Mouse (Mus musculus): ENCODE data around the gene Rab34. TPM values are rescaled to one million over a fixed set of nuclear protein-coding genes. Genes with fewer than 3 reads are reported as not detected.

Rab34 gene
- total and polyA plus RNA-seq, 3 experiments = 0.17 to 1.4 (median 0.50) TPM

- no peaks in the 10 kb centered on the region for H3K9me3 ChIP-seq (replicated peaks; ENCODE audit: low read length)
- no peak for DNase-seq (ENCODE audit: extremely low read depth)
- no peaks in the 10 kb centered on the region for H3K27me3 ChIP-seq (replicated peaks)
- H3K9ac ChIP-seq (ENCODE audit: insufficient read depth, low read depth) = no peak overlapping the region
- no peak for TF ChIP-seq MAFK (IDR thresholded peaks at IDR 0.05; ENCODE audit: insufficient replicate concordance, low read length)
- no peak for TF ChIP-seq ELF1 (IDR thresholded peaks at IDR 0.05; ENCODE audit: low read depth, low read length)
- TF ChIP-seq EP300 (IDR thresholded peaks at IDR 0.05; ENCODE audit: low read length) = no peak
- TF ChIP-seq SMC3 (IDR thresholded peaks at IDR 0.05; ENCODE audit: low read depth, low read length) = no peak
- no peak for TF ChIP-seq NELFE (IDR thresholded peaks at IDR 0.05; ENCODE audit: low read depth, low read length)
- TF ChIP-seq CHD2 (IDR thresholded peaks at IDR 0.05; ENCODE audit: low read length) = no peak
- TF ChIP-seq KAT2A (IDR thresholded peaks at IDR 0.05; ENCODE audit: insufficient replicate concordance, low read length) = no peak
- TF ChIP-seq BHLHE40 (IDR thresholded peaks at IDR 0.05; ENCODE audit: low read depth, low read length) = no peak
- no peak for TF ChIP-seq UBTF (IDR thresholded peaks at IDR 0.05; ENCODE audit: low read depth, low read length)
- TF ChIP-seq ZMIZ1 (IDR thresholded peaks at IDR 0.05; ENCODE audit: low read depth, low read length) = no peak; the same call in 1 of the 2 replicates
- TF ChIP-seq USF2 (conservative IDR thresholded peaks at IDR 0.05; ENCODE audit: low read depth, low read length) = no peak
- TF ChIP-seq MAZ (IDR thresholded peaks at IDR 0.05; ENCODE audit: low read depth, low read length) = no peak
- no peak for TF ChIP-seq TBP (conservative IDR thresholded peaks at IDR 0.05; ENCODE audit: low read depth, low read length)
- TF ChIP-seq ZKSCAN1 (IDR thresholded peaks at IDR 0.05; ENCODE audit: borderline replicate concordance, low read depth, low read length) = no peak
- no peak for TF ChIP-seq CTCF (conservative IDR thresholded peaks at IDR 0.05 in 1 of 2, IDR thresholded peaks at IDR 0.05 in 1 of 2; ENCODE audit: low read depth in 2 of 2, low read length in 2 of 2)
- H3K4me2 ChIP-seq (ENCODE audit: insufficient read depth, low read depth, poor library complexity, severe bottlenecking) = no peak overlapping the region
- dilution Hi-C loops (cut with MboI; ENCODE audit: extremely low pct_ligation_motif_present, extremely low pct_unique_long_range_greater_than_20kb, low sequenced_read_pairs) = no loop called here
- peaks cover 32% of the 10 kb centered on the region for H3K79me2 ChIP-seq (replicated peaks; ENCODE audit: control insufficient read depth, extremely low read depth, insufficient read depth, poor library complexity, severe bottlenecking)
- peaks cover 20 to 44% of the 10 kb centered on the region in 2 experiments for H3K4me1 ChIP-seq (ENCODE audit: control insufficient read depth in 1 of 2, insufficient read depth in 2 of 2)
- no peak overlapping the region for H3K4me3 ChIP-seq (replicated peaks in 1 of 3; ENCODE audit: low read depth in 2 of 3, low read length in 2 of 3, poor library complexity in 1 of 3)
- no peak overlapping the region for H3K27ac ChIP-seq (ENCODE audit: insufficient read depth, low read depth)
- in situ Hi-C loops (cut with MboI; ENCODE audit: low pct_ligation_motif_present, low pct_unique_long_range_greater_than_20kb, low sequenced_read_pairs) = no loop called here
- peaks cover 60 to 74% of the 10 kb centered on the region in 2 experiments for H3K36me3 ChIP-seq (replicated peaks in 1 of 2; ENCODE audit: control insufficient read depth in 1 of 2, insufficient read depth in 1 of 2, low read length in 1 of 2)
Observed at GRCm38 (mm10) chr11:78160171-78160570, 28.1 kb upstream of the Rab34 start.

DNA sequence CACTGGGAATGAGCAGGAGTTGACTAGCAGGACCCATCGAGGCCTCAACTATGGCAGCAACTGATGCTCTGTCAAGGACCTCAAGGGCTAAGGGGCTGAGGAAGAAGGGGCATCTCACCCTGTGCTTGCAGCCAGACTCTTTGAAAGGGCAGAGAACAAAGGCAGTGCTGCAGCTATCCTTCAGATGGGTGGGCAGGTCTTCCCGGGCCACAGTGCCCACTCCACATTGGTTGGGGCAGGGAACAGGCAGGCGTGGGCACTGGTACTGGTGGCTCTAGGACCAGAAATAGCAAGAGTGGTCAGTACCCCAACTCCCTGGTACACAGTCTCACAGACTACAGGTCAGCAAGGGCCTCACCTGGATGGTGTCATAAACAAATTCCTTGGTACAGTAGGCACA lies 27.6 kb upstream of the Rab34 start:
- in situ Hi-C loops (cut with MboI; ENCODE audit: low pct_ligation_motif_present, low pct_unique_long_range_greater_than_20kb, low sequenced_read_pairs) = no loop called here
- no peaks in the 10 kb centered on the region for H3K27me3 ChIP-seq (replicated peaks)
- H3K9ac ChIP-seq (ENCODE audit: insufficient read depth, low read depth) = no peak overlapping the region
- TF ChIP-seq ZC3H11A (IDR thresholded peaks at IDR 0.05; ENCODE audit: low read depth, low read length) (no peak), EP300 (IDR thresholded peaks at IDR 0.05; ENCODE audit: low read length) (no peak), ELF1 (IDR thresholded peaks at IDR 0.05; ENCODE audit: low read depth, low read length) (no peak), USF2 (conservative IDR thresholded peaks at IDR 0.05; ENCODE audit: low read depth, low read length) (no peak), MYC (IDR thresholded peaks at IDR 0.05; ENCODE audit: low read depth, low read length) (no peak), TCF12 (IDR thresholded peaks at IDR 0.05; ENCODE audit: low read depth, low read length) (no peak), RCOR1 (conservative IDR thresholded peaks at IDR 0.05; ENCODE audit: low read depth, low read length) (no peak), POLR2A (IDR thresholded peaks at IDR 0.05; ENCODE audit: low read depth, low read length) (no peak), CTCF (conservative IDR thresholded peaks at IDR 0.05 in 1 of 2, IDR thresholded peaks at IDR 0.05 in 1 of 2; ENCODE audit: low read depth in 2 of 2, low read length in 2 of 2) (no peak), NELFE (IDR thresholded peaks at IDR 0.05; ENCODE audit: low read depth, low read length) (no peak), HCFC1 (IDR thresholded peaks at IDR 0.05; ENCODE audit: low read depth, low read length) (no peak), POLR2AphosphoS2 (IDR thresholded peaks at IDR 0.05; ENCODE audit: low read depth, low read length) (no peak), RAD21 (IDR thresholded peaks at IDR 0.05; ENCODE audit: low read depth, low read length) (no peak), MAFK (IDR thresholded peaks at IDR 0.05; ENCODE audit: insufficient replicate concordance, low read length) (no peak), CHD2 (IDR thresholded peaks at IDR 0.05; ENCODE audit: low read length) (no peak)
- DNase-seq (ENCODE audit: extremely low read depth) = no peak
- no peaks in the 10 kb centered on the region for H3K9me3 ChIP-seq (replicated peaks; ENCODE audit: low read length)
- H3K4me1 ChIP-seq (ENCODE audit: control insufficient read depth in 1 of 2, insufficient read depth in 2 of 2) = peaks cover 21 to 46% of the 10 kb centered on the region in 2 experiments
- dilution Hi-C loops (cut with MboI; ENCODE audit: extremely low pct_ligation_motif_present, extremely low pct_unique_long_range_greater_than_20kb, low sequenced_read_pairs) = no loop called here
- peaks cover 56 to 69% of the 10 kb centered on the region in 2 experiments for H3K36me3 ChIP-seq (replicated peaks in 1 of 2; ENCODE audit: control insufficient read depth in 1 of 2, insufficient read depth in 1 of 2, low read length in 1 of 2)
- no peak overlapping the region for H3K4me3 ChIP-seq (replicated peaks in 1 of 3; ENCODE audit: low read depth in 2 of 3, low read length in 2 of 3, poor library complexity in 1 of 3)
- H3K4me2 ChIP-seq (ENCODE audit: insufficient read depth, low read depth, poor library complexity, severe bottlenecking) = no peak overlapping the region
- H3K27ac ChIP-seq (ENCODE audit: insufficient read depth, low read depth) = no peak overlapping the region
- peaks cover 33% of the 10 kb centered on the region for H3K79me2 ChIP-seq (replicated peaks; ENCODE audit: control insufficient read depth, extremely low read depth, insufficient read depth, poor library complexity, severe bottlenecking)
